Mouse (Mus musculus): ENCODE results near the gene Trpc3.

The Trpc3 gene

GRCm38 (mm10) chr3:36689392-36690291 lies at the start of gene Trpc3:
Trpc3 (minus strand) TSS chr3:36690167.
- no peak for TF ChIP-seq GATA4 (IDR thresholded peaks at IDR 0.05; ENCODE audit: insufficient replicate concordance, low read length)

GRCm38 (mm10) chr3:36738071-36738470 lies 48.1 kb upstream of the Trpc3 start:
- no peak for TF ChIP-seq GATA4 (IDR thresholded peaks at IDR 0.05; ENCODE audit: insufficient replicate concordance, low read length)

DNA sequence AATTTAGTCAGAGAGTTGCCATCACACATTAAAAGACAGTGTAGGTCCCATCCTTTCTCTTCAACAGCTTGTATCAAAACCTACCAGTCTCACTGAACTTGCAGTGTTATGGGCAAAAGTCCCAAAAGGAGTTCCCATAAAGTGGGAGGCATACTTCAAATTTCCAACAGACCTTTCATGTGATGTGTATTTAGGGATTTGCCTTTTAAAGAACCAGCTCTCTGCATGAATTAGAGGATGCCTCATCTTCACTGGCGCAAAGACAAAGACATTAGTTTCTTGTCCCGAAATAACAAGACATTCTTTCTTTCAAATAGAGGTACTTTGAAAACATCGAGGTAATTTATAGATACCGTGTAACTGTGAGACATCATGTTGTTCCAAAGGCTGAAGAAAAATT lies 43.1 kb upstream of the Trpc3 start:
- no peak for TF ChIP-seq GATA4 (IDR thresholded peaks at IDR 0.05; ENCODE audit: insufficient replicate concordance, low read length)

GRCm38 (mm10) chr3:36726545-36726944 lies 36.6 kb upstream of the Trpc3 start:
- no peak for TF ChIP-seq GATA4 (IDR thresholded peaks at IDR 0.05; ENCODE audit: insufficient replicate concordance, low read length)

GRCm38 (mm10) chr3:36721850-36722249 lies 31.9 kb upstream of the Trpc3 start:
- TF ChIP-seq GATA4 (IDR thresholded peaks at IDR 0.05; ENCODE audit: insufficient replicate concordance, low read length) = no peak

DNA sequence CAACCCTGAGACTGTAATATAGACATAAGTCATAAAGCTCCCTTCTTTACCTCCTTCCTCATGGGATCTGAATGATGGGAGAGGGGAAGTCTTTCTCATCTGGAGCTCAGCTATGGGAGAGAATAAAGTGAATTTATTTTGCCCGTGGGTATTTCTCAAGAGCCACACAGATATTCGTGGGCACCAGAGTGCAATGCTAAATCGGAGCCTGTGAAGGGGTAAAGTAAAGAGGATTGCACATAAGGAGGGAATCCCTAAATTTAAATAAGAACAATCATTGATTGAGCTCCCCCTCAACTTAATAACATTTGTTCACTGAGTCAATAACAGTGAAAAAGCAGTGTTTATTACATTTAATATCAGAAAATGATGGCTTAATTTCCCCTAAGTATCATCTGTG lies 19.6 kb upstream of the Trpc3 start:
- no peak for TF ChIP-seq GATA4 (IDR thresholded peaks at IDR 0.05; ENCODE audit: insufficient replicate concordance, low read length)

GRCm38 (mm10) chr3:36690292-36690650 lies 304 bp upstream of the Trpc3 start:
- no peak for TF ChIP-seq GATA4 (IDR thresholded peaks at IDR 0.05; ENCODE audit: insufficient replicate concordance, low read length)

- TF ChIP-seq GATA4 (IDR thresholded peaks at IDR 0.05; ENCODE audit: insufficient replicate concordance, low read length) = 0 out of 2 replicates have a peak, but pooled peaks have one; percentile 22
Measured at GRCm38 (mm10) chr3:36688874-36689273, 1.1 kb downstream of the Trpc3 start.

DNA sequence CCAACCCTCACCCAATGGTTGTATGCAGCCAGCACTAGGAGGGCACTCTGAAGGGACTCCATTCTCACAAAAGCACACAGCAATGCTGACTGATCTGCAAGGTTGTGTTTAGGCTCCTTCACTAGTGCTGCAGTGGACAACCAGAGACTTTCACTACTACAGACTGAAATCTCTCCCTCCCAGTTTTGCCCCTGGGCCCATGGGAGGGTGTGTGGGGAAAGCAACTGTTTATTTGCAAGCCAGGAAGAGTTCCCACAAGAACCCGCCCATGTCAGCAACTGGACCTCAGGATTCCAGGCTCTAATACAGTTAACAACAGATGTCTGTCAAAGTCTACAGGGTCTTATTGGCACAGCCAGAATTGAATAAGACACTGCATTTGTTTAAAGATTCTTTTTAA lies 14.1 kb downstream of the Trpc3 start:
- TF ChIP-seq GATA4 (IDR thresholded peaks at IDR 0.05; ENCODE audit: insufficient replicate concordance, low read length) = no peak

GRCm38 (mm10) chr3:36667814-36668213 lies 22.2 kb downstream of the Trpc3 start:
- TF ChIP-seq GATA4 (IDR thresholded peaks at IDR 0.05; ENCODE audit: insufficient replicate concordance, low read length) = no peak

- no peak for TF ChIP-seq GATA4 (IDR thresholded peaks at IDR 0.05; ENCODE audit: insufficient replicate concordance, low read length)
Measured at GRCm38 (mm10) chr3:36644554-36645244, 45.3 kb downstream of the Trpc3 start.

DNA sequence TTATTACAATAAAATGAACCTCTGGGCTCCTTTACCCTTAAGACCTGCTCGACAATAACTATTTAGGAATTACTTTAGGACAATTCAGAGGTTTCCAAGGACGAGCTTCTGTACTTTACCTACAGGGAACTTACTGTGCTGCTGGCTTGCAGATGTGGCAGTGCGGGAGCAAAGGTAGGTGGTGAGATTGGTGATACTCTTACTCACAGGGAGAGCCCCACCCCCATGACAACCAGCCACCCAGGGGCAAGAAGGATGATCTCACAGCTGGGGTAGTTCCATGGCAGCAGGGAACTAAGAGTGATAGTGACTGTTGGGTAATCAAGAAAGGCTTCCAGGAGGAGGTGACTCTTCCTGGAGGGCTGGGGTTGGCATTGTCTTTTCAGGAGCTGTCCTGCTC lies 46.6 kb downstream of the Trpc3 start:
- TF ChIP-seq GATA4 (IDR thresholded peaks at IDR 0.05; ENCODE audit: insufficient replicate concordance, low read length) = no peak

GRCm38 (mm10) chr3:36642736-36643135 lies 47.2 kb downstream of the Trpc3 start:
- TF ChIP-seq GATA4 (IDR thresholded peaks at IDR 0.05; ENCODE audit: insufficient replicate concordance, low read length) = no peak

DNA sequence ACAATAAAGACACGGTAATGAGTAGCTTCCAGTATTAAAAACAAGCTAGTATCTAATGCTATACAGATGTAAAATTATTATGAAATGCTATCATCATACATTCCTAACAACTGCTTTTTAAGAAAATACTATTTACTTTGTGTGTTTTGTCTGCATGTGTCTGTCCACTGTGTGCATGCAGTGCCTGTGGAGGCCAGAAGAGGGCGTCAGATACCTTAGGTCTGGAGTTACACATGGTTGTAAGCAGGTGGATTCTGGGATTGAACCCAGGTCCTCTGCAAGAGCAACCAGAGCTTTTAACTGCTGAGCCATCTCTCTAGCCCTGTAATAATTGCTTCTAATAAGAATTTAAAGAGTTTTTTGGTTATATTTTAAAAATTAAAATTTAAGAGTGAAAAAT lies 49.2 kb downstream of the Trpc3 start:
- TF ChIP-seq GATA4 (IDR thresholded peaks at IDR 0.05; ENCODE audit: insufficient replicate concordance, low read length) = no peak

- TF ChIP-seq GATA4 (IDR thresholded peaks at IDR 0.05; ENCODE audit: insufficient replicate concordance, low read length) = no peak
Measured at GRCm38 (mm10) chr3:36635449-36635848, 54.5 kb downstream of the Trpc3 start.

- no peak for TF ChIP-seq GATA4 (IDR thresholded peaks at IDR 0.05; ENCODE audit: insufficient replicate concordance, low read length)
Measured at GRCm38 (mm10) chr3:36626803-36627202, 63.2 kb downstream of the Trpc3 start.
